Mouse (Mus musculus): ENCODE results near the gene Tspan12.
"Not testable (repeated sequence)": the region's sequence is repeated elsewhere in the genome, so short reads cannot be mapped to it uniquely, and the experiment has no call there.

Gene Tspan12

GRCm38 (mm10) chr6:21828437-21828836 lies 23.9 kb downstream of the Tspan12 start:
- no peak for DNase-seq (ENCODE audit: extremely low read depth, low read depth, low spot score)

GRCm38 (mm10) chr6:21828001-21828400 lies 24.3 kb downstream of the Tspan12 start:
- DNase-seq (ENCODE audit: extremely low read depth, low read depth, low spot score): no peak

- no peak for DNase-seq (ENCODE audit: extremely low read depth, low read depth, low spot score)
These were observed 28.6 kb downstream of the Tspan12 start for GRCm38 (mm10) chr6:21823694-21824093.

- no peak for DNase-seq (ENCODE audit: extremely low read depth, low read depth, low spot score)
These were observed 29.0 kb downstream of the Tspan12 start for GRCm38 (mm10) chr6:21823281-21823680.

- DNase-seq (ENCODE audit: extremely low read depth, low read depth, low spot score): no peak
These were observed 29.6 kb downstream of the Tspan12 start for GRCm38 (mm10) chr6:21822721-21823134.

GRCm38 (mm10) chr6:21818107-21818807 lies 34.1 kb downstream of the Tspan12 start:
- no peak for DNase-seq (ENCODE audit: extremely low read depth, low read depth, low spot score)

- no peak for DNase-seq (ENCODE audit: extremely low read depth, low read depth, low spot score)
These were observed 46.3 kb downstream of the Tspan12 start for GRCm38 (mm10) chr6:21806005-21806404.

GRCm38 (mm10) chr6:21805013-21805570 lies 47.2 kb downstream of the Tspan12 start:
- no peak for DNase-seq (ENCODE audit: extremely low read depth, low read depth, low spot score)

- no peak for DNase-seq (ENCODE audit: extremely low read depth, low read depth, low spot score)
These were observed 48.6 kb downstream of the Tspan12 start for GRCm38 (mm10) chr6:21803483-21804340.

- DNase-seq (ENCODE audit: extremely low read depth, low read depth, low spot score): no peak
These were observed 53.7 kb downstream of the Tspan12 start for GRCm38 (mm10) chr6:21798581-21798980.

GRCm38 (mm10) chr6:21797087-21797486 lies 55.2 kb downstream of the Tspan12 start:
- DNase-seq (ENCODE audit: extremely low read depth, low read depth, low spot score): no peak

GRCm38 (mm10) chr6:21796413-21796812 lies 55.9 kb downstream of the Tspan12 start:
- no peak for DNase-seq (ENCODE audit: extremely low read depth, low read depth, low spot score)

GRCm38 (mm10) chr6:21795410-21795809 lies 56.9 kb downstream of the Tspan12 start:
- no peak for DNase-seq (ENCODE audit: extremely low read depth, low read depth, low spot score)

GRCm38 (mm10) chr6:21795072-21795407 lies 57.3 kb downstream of the Tspan12 start:
- DNase-seq (ENCODE audit: extremely low read depth, low read depth, low spot score): no peak

GRCm38 (mm10) chr6:21794337-21795071 lies 57.8 kb downstream of the Tspan12 start:
- DNase-seq (ENCODE audit: extremely low read depth, low read depth, low spot score): no peak

GRCm38 (mm10) chr6:21791307-21791706 lies 61.0 kb downstream of the Tspan12 start:
- no peak for DNase-seq (ENCODE audit: extremely low read depth, low read depth, low spot score)

- DNase-seq (ENCODE audit: extremely low read depth, low read depth, low spot score): no peak
These were observed 61.7 kb downstream of the Tspan12 start for GRCm38 (mm10) chr6:21790550-21791086.

GRCm38 (mm10) chr6:21790036-21790435 lies 62.3 kb downstream of the Tspan12 start:
- DNase-seq (ENCODE audit: extremely low read depth, low read depth, low spot score): no peak

- DNase-seq (ENCODE audit: extremely low read depth, low read depth, low spot score): not testable (repeated sequence)
These were observed 62.7 kb downstream of the Tspan12 start for GRCm38 (mm10) chr6:21789582-21789981.

GRCm38 (mm10) chr6:21787757-21788156 lies 64.6 kb downstream of the Tspan12 start:
- no peak for DNase-seq (ENCODE audit: extremely low read depth, low read depth, low spot score)

GRCm38 (mm10) chr6:21787274-21787673 lies 65.0 kb downstream of the Tspan12 start:
- DNase-seq (ENCODE audit: extremely low read depth, low read depth, low spot score): no peak

Data from fat pad, adult 2 months (tissue).